Mouse (Mus musculus) T-helper 17 cell (primary cell): ENCODE measurements around the gene D5Ertd579e.

ENCODE experiments used
- in situ Hi-C, 2 experiments: fragments of 300-600 bp; cut with MboI, MseI; formaldehyde crosslinking; loops; 1 replicate in 1 of 2; 2 replicates in 1 of 2; pipeline ENCODE4 v1.15.1; 2025; ENCODE audit warnings: high pct_unique_total_duplicates in 2 of 2

D5Ertd579e gene

GRCm38 (mm10) chr5:36695461-36696231 is at the start of gene D5Ertd579e:
TSS of gene D5Ertd579e (minus strand) at chr5:36696024.
- in situ Hi-C loops = loop anchor here in 1 of 2 experiments (5.0 kb wide), 1 partner anchor 47 kb away; no protein-coding TSS in a partner anchor

GRCm38 (mm10) chr5:36742126-36742848 is 46.5 kb upstream of the D5Ertd579e start:
- in situ Hi-C loops = loop anchor here (5.0 kb wide), 3 partner anchors 45 to 280 kb away; partner anchors contain the start of genes Grpel1 (in 2 of the 2) and D5Ertd579e (in 1 of the 2)

GRCm38 (mm10) chr5:36739829-36740228 is 44.0 kb upstream of the D5Ertd579e start:
- in situ Hi-C loops = loop anchor here (5.0 kb wide), 3 partner anchors 43 to 278 kb away; partner anchors contain the start of genes Grpel1 (in 2 of the 2) and D5Ertd579e (in 1 of the 2)

- in situ Hi-C loops = loop anchor here in 1 of 2 experiments (5.0 kb wide), 1 partner anchor 137 kb away; no protein-coding TSS in a partner anchor
These were observed 43.2 kb upstream of the D5Ertd579e start for GRCm38 (mm10) chr5:36738799-36739615.

GRCm38 (mm10) chr5:36737765-36738164 is 41.9 kb upstream of the D5Ertd579e start:
- in situ Hi-C loops = loop anchor here in 1 of 2 experiments (5.0 kb wide), 1 partner anchor 135 kb away; no protein-coding TSS in a partner anchor

GRCm38 (mm10) chr5:36736009-36736408 is 40.2 kb upstream of the D5Ertd579e start:
- in situ Hi-C loops = loop anchor here in 1 of 2 experiments (5.0 kb wide), 1 partner anchor 134 kb away; no protein-coding TSS in a partner anchor

- in situ Hi-C loops = loop anchor here in 1 of 2 experiments (5.0 kb wide), 1 partner anchor 133 kb away; no protein-coding TSS in a partner anchor
These were observed 39.3 kb upstream of the D5Ertd579e start for GRCm38 (mm10) chr5:36735106-36735505.

- in situ Hi-C loops = no loop called here
These were observed 37.6 kb upstream of the D5Ertd579e start for GRCm38 (mm10) chr5:36733405-36733804.

GRCm38 (mm10) chr5:36731901-36732652 is 36.3 kb upstream of the D5Ertd579e start:
- in situ Hi-C loops = no loop called here

- in situ Hi-C loops = no loop called here
These were observed 34.9 kb upstream of the D5Ertd579e start for GRCm38 (mm10) chr5:36730689-36731088.

- in situ Hi-C loops = loop anchor here in 1 of 2 experiments (10.0 kb wide), 1 partner anchor 55 kb away; no protein-coding TSS in a partner anchor
These were observed 34.1 kb upstream of the D5Ertd579e start for GRCm38 (mm10) chr5:36729923-36730322.

GRCm38 (mm10) chr5:36729086-36729473 is 33.3 kb upstream of the D5Ertd579e start:
- in situ Hi-C loops = loop anchor here in 1 of 2 experiments (10.0 kb wide), 1 partner anchor 54 kb away; no protein-coding TSS in a partner anchor

GRCm38 (mm10) chr5:36728403-36729085 is 32.7 kb upstream of the D5Ertd579e start:
- in situ Hi-C loops = loop anchor here in 1 of 2 experiments (10.0 kb wide), 1 partner anchor 54 kb away; no protein-coding TSS in a partner anchor

- in situ Hi-C loops = loop anchor here in 1 of 2 experiments (10.0 kb wide), 1 partner anchor 53 kb away; no protein-coding TSS in a partner anchor
These were observed 32.0 kb upstream of the D5Ertd579e start for GRCm38 (mm10) chr5:36727776-36728175.

- in situ Hi-C loops = loop anchor here in 1 of 2 experiments (10.0 kb wide), 1 partner anchor 52 kb away; no protein-coding TSS in a partner anchor
These were observed 31.3 kb upstream of the D5Ertd579e start for GRCm38 (mm10) chr5:36727136-36727535.

- in situ Hi-C loops = loop anchor here in 1 of 2 experiments (10.0 kb wide), 1 partner anchor 52 kb away; no protein-coding TSS in a partner anchor
These were observed 30.6 kb upstream of the D5Ertd579e start for GRCm38 (mm10) chr5:36726387-36726801.

- in situ Hi-C loops = loop anchor here in 1 of 2 experiments (10.0 kb wide), 1 partner anchor 51 kb away; no protein-coding TSS in a partner anchor
These were observed 30.0 kb upstream of the D5Ertd579e start for GRCm38 (mm10) chr5:36725861-36726260.

GRCm38 (mm10) chr5:36724274-36724673 is 28.4 kb upstream of the D5Ertd579e start:
- in situ Hi-C loops = loop anchor here in 1 of 2 experiments (10.0 kb wide), 1 partner anchor 49 kb away; no protein-coding TSS in a partner anchor

- in situ Hi-C loops = loop anchor here in 1 of 2 experiments (10.0 kb wide), 1 partner anchor 49 kb away; no protein-coding TSS in a partner anchor
These were observed 27.5 kb upstream of the D5Ertd579e start for GRCm38 (mm10) chr5:36723356-36723755.
